Mouse (Mus musculus) spleen, adult 2 months (tissue): ENCODE results near the gene Ift46.

Experiments
- CTCF ChIP-seq: fragments of 200-500 bp; IDR thresholded peaks from 2 replicates; pipeline ENCODE4 v1.5.1; 2011; ENCODE audit warnings: mild to moderate bottlenecking, inconsistent platforms; ENCODE audit not compliant: insufficient read depth, insufficient read length, insufficient replicate concordance; ENCODE audit errors: extremely low read depth
- POLR2A ChIP-seq: fragments of 200-500 bp; IDR thresholded peaks from 2 replicates; pipeline ENCODE4 v1.6.1; 2011; ENCODE audit warnings: low read depth, low read length, inconsistent platforms

DNA sequence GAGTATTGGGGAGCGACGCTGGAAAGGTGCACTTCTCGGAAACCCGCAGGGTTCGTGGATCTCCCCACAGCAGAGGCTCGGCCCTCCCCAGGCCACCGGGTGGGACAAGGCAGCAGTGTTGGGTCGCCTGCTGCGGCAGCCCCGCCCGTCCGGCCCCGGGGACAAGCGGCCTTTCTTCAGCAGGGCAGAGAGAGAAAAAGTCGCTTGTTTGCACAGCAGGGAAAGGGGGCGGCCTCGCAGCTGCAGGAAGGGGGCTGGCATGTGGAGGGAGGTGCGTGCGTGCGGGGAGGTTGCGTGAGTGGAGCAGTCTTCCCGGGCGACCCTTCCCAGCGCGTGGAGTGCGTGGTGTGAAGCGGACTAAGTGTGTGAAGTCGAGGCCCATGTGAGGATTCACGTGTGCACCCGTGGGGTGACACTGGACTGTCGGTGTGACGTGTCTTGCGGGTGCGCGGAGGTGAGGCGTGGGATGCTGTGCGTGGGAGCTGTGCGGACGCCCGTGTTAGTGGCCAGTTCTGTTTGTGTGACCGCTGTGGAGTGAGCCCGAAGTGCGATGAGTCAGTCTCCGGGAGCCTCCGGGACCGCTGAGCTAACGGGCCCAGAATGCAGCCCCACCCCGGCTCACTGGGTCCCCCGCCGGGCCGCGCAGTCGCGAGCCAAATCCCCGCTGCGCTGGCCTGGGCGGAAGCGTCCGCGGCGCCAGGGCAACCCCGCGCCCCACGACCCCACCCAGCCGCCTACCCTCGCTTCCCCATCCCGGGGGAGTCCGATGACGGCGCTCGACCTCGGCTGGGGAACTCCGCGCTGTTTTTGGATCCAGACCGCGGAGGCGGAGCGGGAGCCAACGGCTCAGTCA lies 33.8 kb upstream of the Ift46 start:
- TF ChIP-seq CTCF (no peak), POLR2A (no peak)
